Mouse (Mus musculus): ENCODE measurements at regions not wholly inside any gene's neighbourhood (a gene's known extent, or its start where the extent isn't known, plus 50 kb on each side); places are given as distances from the start of the nearest gene placed in this dataset.

- in situ Hi-C loops (cut with MboI; ENCODE audit: low sequenced_read_pairs in 2 of 2, unreplicated experiment in 2 of 2), result no loop called here
- Histone ChIP-seq H3K9ac (ENCODE audit: insufficient read depth, low read depth, low read length, poor library complexity, severe bottlenecking) (no peak overlapping the region), H3K4me1 (ENCODE audit: control insufficient read depth in 2 of 2, insufficient read depth in 2 of 2, low read length in 2 of 2, poor library complexity in 1 of 2) (no peaks in the 10 kb centered on the region), H3K4me3 (ENCODE audit: insufficient read depth in 1 of 2, low read depth in 1 of 2, low read length in 2 of 2, poor library complexity in 1 of 2, severe bottlenecking in 1 of 2) (no peak overlapping the region), H3K36me3 (ENCODE audit: control insufficient read depth, insufficient read depth, low read length, poor library complexity, severe bottlenecking) (no peaks in the 10 kb centered on the region), H3K9me3 (ENCODE audit: control insufficient read depth, insufficient read depth, low read depth, low read length) (no peaks in the 10 kb centered on the region), H3K27ac (ENCODE audit: insufficient read depth, low read depth, low read length, poor library complexity, severe bottlenecking) (no peak overlapping the region)
- no peak for TF ChIP-seq CHD2 (IDR thresholded peaks at IDR 0.05; ENCODE audit: low read depth, low read length)
- no peak for TF ChIP-seq HCFC1 (IDR thresholded peaks at IDR 0.05; ENCODE audit: borderline replicate concordance, insufficient read depth, low read length)
- no peak for TF ChIP-seq ZC3H11A (IDR thresholded peaks at IDR 0.05; ENCODE audit: borderline replicate concordance, low read depth, low read length)
- no peak for TF ChIP-seq ZNF384 (IDR thresholded peaks at IDR 0.05; ENCODE audit: low read depth, low read length)
- no peak for TF ChIP-seq MAFK (IDR thresholded peaks at IDR 0.05; ENCODE audit: insufficient read depth, low read depth, low read length)
- no peak for DNase-seq (ENCODE audit: low read depth, low spot score)
These were observed 110.4 kb upstream of the Sox4 start for GRCm38 (mm10) chr13:29063924-29064323.

DNA sequence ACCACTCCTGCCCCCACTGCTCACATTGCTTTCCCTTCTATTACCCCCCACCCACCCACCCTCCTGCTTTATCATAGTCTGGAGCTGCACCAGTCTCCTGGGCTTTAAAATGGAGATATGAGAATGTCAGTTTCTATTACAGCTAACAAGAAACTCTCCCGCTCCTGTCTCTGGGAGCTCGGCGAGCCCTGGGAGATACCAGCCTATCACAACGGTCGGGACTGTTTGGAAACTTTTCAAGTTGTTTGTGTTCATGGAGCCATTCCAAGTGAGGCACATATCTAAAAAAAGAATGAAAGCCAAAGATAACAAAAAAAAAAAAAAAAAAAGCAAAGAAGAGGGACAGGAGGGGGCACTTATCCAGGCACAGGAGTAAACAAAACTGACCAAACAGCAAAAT, 105.2 kb upstream of the Sox4 start:
- no peak overlapping the region for H3K27ac ChIP-seq (ENCODE audit: insufficient read depth, low read depth, low read length, poor library complexity, severe bottlenecking)

DNA sequence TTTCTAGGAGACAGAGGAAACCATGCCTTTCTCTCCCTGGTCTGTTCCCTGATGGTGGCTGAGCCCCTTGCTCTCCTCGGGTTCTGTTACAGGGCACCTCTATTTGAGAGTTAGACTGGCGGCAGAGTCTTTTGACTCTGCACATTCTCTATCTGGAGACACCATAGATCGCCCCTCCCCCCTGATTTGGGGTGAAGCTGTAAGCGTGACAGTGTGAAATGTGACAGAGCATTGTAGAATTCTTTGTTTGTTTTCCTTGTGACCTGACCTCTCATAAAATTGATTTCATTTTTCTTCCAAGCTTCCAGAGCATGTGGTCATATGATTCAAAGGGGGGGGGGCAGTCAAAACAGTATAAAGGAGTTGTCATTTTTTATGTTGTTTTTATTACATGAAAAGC, 96.2 kb upstream of the Sox4 start:
- H3K4me1 ChIP-seq (ENCODE audit: control insufficient read depth in 2 of 2, insufficient read depth in 2 of 2, low read length in 2 of 2, poor library complexity in 1 of 2), result no peaks in the 10 kb centered on the region
- in situ Hi-C loops (cut with MboI; ENCODE audit: low sequenced_read_pairs in 2 of 2, unreplicated experiment in 2 of 2), result no loop called here
- H3K9ac ChIP-seq (ENCODE audit: insufficient read depth, low read depth, low read length, poor library complexity, severe bottlenecking), result no peak overlapping the region
- TF ChIP-seq MAFK (IDR thresholded peaks at IDR 0.05; ENCODE audit: insufficient read depth, low read depth, low read length) (no peak), ZNF384 (IDR thresholded peaks at IDR 0.05; ENCODE audit: low read depth, low read length) (no peak), HCFC1 (IDR thresholded peaks at IDR 0.05; ENCODE audit: borderline replicate concordance, insufficient read depth, low read length) (no peak), ZC3H11A (IDR thresholded peaks at IDR 0.05; ENCODE audit: borderline replicate concordance, low read depth, low read length) (no peak), CHD2 (IDR thresholded peaks at IDR 0.05; ENCODE audit: low read depth, low read length) (no peak)
- H3K27ac ChIP-seq (ENCODE audit: insufficient read depth, low read depth, low read length, poor library complexity, severe bottlenecking), result no peak overlapping the region
- H3K36me3 ChIP-seq (ENCODE audit: control insufficient read depth, insufficient read depth, low read length, poor library complexity, severe bottlenecking), result no peaks in the 10 kb centered on the region
- DNase-seq (ENCODE audit: low read depth, low spot score), result no peak
- no peak overlapping the region for H3K4me3 ChIP-seq (ENCODE audit: insufficient read depth in 1 of 2, low read depth in 1 of 2, low read length in 2 of 2, poor library complexity in 1 of 2, severe bottlenecking in 1 of 2)
- H3K9me3 ChIP-seq (ENCODE audit: control insufficient read depth, insufficient read depth, low read depth, low read length), result no peaks in the 10 kb centered on the region

More for the DNA sequence above, 105.2 kb upstream of the Sox4 start:
- in situ Hi-C loops (cut with MboI; ENCODE audit: low sequenced_read_pairs in 2 of 2, unreplicated experiment in 2 of 2), result no loop called here
- Histone ChIP-seq H3K4me1 (ENCODE audit: control insufficient read depth in 2 of 2, insufficient read depth in 2 of 2, low read length in 2 of 2, poor library complexity in 1 of 2) (no peaks in the 10 kb centered on the region), H3K4me3 (ENCODE audit: insufficient read depth in 1 of 2, low read depth in 1 of 2, low read length in 2 of 2, poor library complexity in 1 of 2, severe bottlenecking in 1 of 2) (no peak overlapping the region), H3K36me3 (ENCODE audit: control insufficient read depth, insufficient read depth, low read length, poor library complexity, severe bottlenecking) (no peaks in the 10 kb centered on the region), H3K9ac (ENCODE audit: insufficient read depth, low read depth, low read length, poor library complexity, severe bottlenecking) (no peak overlapping the region), H3K9me3 (ENCODE audit: control insufficient read depth, insufficient read depth, low read depth, low read length) (no peaks in the 10 kb centered on the region)
- no peak for DNase-seq (ENCODE audit: low read depth, low spot score)
- TF ChIP-seq HCFC1 (IDR thresholded peaks at IDR 0.05; ENCODE audit: borderline replicate concordance, insufficient read depth, low read length) (no peak), ZNF384 (IDR thresholded peaks at IDR 0.05; ENCODE audit: low read depth, low read length) (no peak), MAFK (IDR thresholded peaks at IDR 0.05; ENCODE audit: insufficient read depth, low read depth, low read length) (no peak), CHD2 (IDR thresholded peaks at IDR 0.05; ENCODE audit: low read depth, low read length) (no peak), ZC3H11A (IDR thresholded peaks at IDR 0.05; ENCODE audit: borderline replicate concordance, low read depth, low read length) (no peak)

DNA sequence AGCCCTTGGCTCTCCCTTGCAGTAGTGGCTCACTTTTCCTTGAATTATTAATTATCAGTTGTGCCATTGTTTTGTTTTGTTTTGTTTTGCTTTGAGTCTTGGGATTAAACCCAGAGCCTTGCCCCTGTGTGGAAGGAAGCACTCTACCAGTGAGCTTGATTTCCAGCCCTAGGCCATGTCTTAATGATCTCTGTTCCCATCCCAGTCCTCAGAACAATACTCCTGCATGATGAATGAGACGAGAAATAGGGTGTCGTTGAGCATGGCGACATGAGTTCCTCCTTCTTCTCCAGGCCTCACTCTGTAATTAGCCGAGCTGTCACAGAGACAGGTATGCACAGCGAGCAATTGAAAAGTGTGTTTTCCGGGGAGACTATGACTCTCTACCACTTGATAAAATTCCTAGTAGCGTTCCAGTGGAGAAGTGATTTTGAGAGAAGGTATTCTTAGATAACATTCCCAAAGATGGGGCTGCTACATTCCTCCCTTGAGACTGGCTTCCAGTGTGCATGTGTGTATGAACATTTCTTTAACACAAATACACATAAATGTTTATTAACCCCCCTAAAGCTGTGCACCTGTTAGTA, 95.6 kb upstream of the Sox4 start:
- Histone ChIP-seq H3K9ac (ENCODE audit: insufficient read depth, low read depth, low read length, poor library complexity, severe bottlenecking) (no peak overlapping the region), H3K4me1 (ENCODE audit: control insufficient read depth in 2 of 2, insufficient read depth in 2 of 2, low read length in 2 of 2, poor library complexity in 1 of 2) (no peaks in the 10 kb centered on the region), H3K9me3 (ENCODE audit: control insufficient read depth, insufficient read depth, low read depth, low read length) (no peaks in the 10 kb centered on the region), H3K4me3 (ENCODE audit: insufficient read depth in 1 of 2, low read depth in 1 of 2, low read length in 2 of 2, poor library complexity in 1 of 2, severe bottlenecking in 1 of 2) (no peak overlapping the region), H3K36me3 (ENCODE audit: control insufficient read depth, insufficient read depth, low read length, poor library complexity, severe bottlenecking) (no peaks in the 10 kb centered on the region), H3K27ac (ENCODE audit: insufficient read depth, low read depth, low read length, poor library complexity, severe bottlenecking) (no peak overlapping the region)
- TF ChIP-seq ZNF384 (IDR thresholded peaks at IDR 0.05; ENCODE audit: low read depth, low read length) (no peak), CHD2 (IDR thresholded peaks at IDR 0.05; ENCODE audit: low read depth, low read length) (no peak), HCFC1 (IDR thresholded peaks at IDR 0.05; ENCODE audit: borderline replicate concordance, insufficient read depth, low read length) (no peak), ZC3H11A (IDR thresholded peaks at IDR 0.05; ENCODE audit: borderline replicate concordance, low read depth, low read length) (no peak), MAFK (IDR thresholded peaks at IDR 0.05; ENCODE audit: insufficient read depth, low read depth, low read length) (no peak)
- in situ Hi-C loops (cut with MboI; ENCODE audit: low sequenced_read_pairs in 2 of 2, unreplicated experiment in 2 of 2), result no loop called here
- no peak for DNase-seq (ENCODE audit: low read depth, low spot score)

GRCm38 (mm10) chr13:29044655-29045054, 91.1 kb upstream of the Sox4 start:
- in situ Hi-C loops (cut with MboI; ENCODE audit: low sequenced_read_pairs in 2 of 2, unreplicated experiment in 2 of 2), result no loop called here

More at GRCm38 (mm10) chr13:29044655-29045054, 91.1 kb upstream of the Sox4 start:
- Histone ChIP-seq H3K9me3 (ENCODE audit: control insufficient read depth, insufficient read depth, low read depth, low read length) (no peaks in the 10 kb centered on the region), H3K36me3 (ENCODE audit: control insufficient read depth, insufficient read depth, low read length, poor library complexity, severe bottlenecking) (no peaks in the 10 kb centered on the region), H3K27ac (ENCODE audit: insufficient read depth, low read depth, low read length, poor library complexity, severe bottlenecking) (no peak overlapping the region), H3K9ac (ENCODE audit: insufficient read depth, low read depth, low read length, poor library complexity, severe bottlenecking) (no peak overlapping the region), H3K4me1 (ENCODE audit: control insufficient read depth in 2 of 2, insufficient read depth in 2 of 2, low read length in 2 of 2, poor library complexity in 1 of 2) (no peaks in the 10 kb centered on the region), H3K4me3 (ENCODE audit: insufficient read depth in 1 of 2, low read depth in 1 of 2, low read length in 2 of 2, poor library complexity in 1 of 2, severe bottlenecking in 1 of 2) (no peak overlapping the region)
- TF ChIP-seq ZNF384 (IDR thresholded peaks at IDR 0.05; ENCODE audit: low read depth, low read length), result no peak
- no peak for TF ChIP-seq HCFC1 (IDR thresholded peaks at IDR 0.05; ENCODE audit: borderline replicate concordance, insufficient read depth, low read length)
- TF ChIP-seq CHD2 (IDR thresholded peaks at IDR 0.05; ENCODE audit: low read depth, low read length), result no peak
- TF ChIP-seq MAFK (IDR thresholded peaks at IDR 0.05; ENCODE audit: insufficient read depth, low read depth, low read length), result no peak
- TF ChIP-seq ZC3H11A (IDR thresholded peaks at IDR 0.05; ENCODE audit: borderline replicate concordance, low read depth, low read length), result no peak
- DNase-seq (ENCODE audit: low read depth, low spot score), result no peak

All from ES-E14 (cell line).